Mouse (Mus musculus) midbrain, embryonic 12.5 days (tissue): ENCODE measurements at regions not wholly inside any gene's neighbourhood (a gene's known extent, or its start where the extent isn't known, plus 50 kb on each side); places are given as distances from the start of the nearest gene placed in this dataset.

Experiments
- ATAC-seq: fragments of 200-750 bp; cut with Nextera tagmentation; 2 replicates; pipeline ENCODE4 v1.8.0; 2017; ENCODE audit warnings: low read depth, moderate TSS enrichment, moderate library complexity; ENCODE audit not compliant: low FRiP score
- H3K27ac ChIP-seq: fragments of 300-500 bp; sonication (generic); replicated peaks from 2 replicates; pipeline ENCODE4 v1.5.1; 2016; ENCODE audit warnings: mild to moderate bottlenecking
- H3K27me3 ChIP-seq: fragments of 300-500 bp; sonication (generic); 2 replicates; pipeline ENCODE4 v1.6.1; 2016; ENCODE audit warnings: mild to moderate bottlenecking
- H3K36me3 ChIP-seq: fragments of 300-500 bp; sonication (generic); 2 replicates; pipeline ENCODE4 v1.6.1; 2016
- H3K4me1 ChIP-seq: fragments of 300-500 bp; sonication (generic); 2 replicates; pipeline ENCODE4 v1.6.1; 2016
- H3K4me2 ChIP-seq: fragments of 300-500 bp; sonication (generic); replicated peaks from 2 replicates; pipeline ENCODE4 v1.6.1; 2016; ENCODE audit warnings: mild to moderate bottlenecking, moderate library complexity
- H3K4me3 ChIP-seq: fragments of 300-500 bp; sonication (generic); 2 replicates; pipeline ENCODE4 v1.5.1; 2016; ENCODE audit warnings: mild to moderate bottlenecking
- H3K9ac ChIP-seq: fragments of 300-500 bp; sonication (generic); replicated peaks from 2 replicates; pipeline ENCODE4 v1.6.1; 2016; ENCODE audit warnings: mild to moderate bottlenecking, moderate library complexity
- H3K9me3 ChIP-seq: fragments of 300-500 bp; sonication (generic); 2 replicates; pipeline ENCODE4 v1.6.1; 2016; ENCODE audit warnings: mild to moderate bottlenecking
- WGBS: fragments of 180-500 bp; shearing (Covaris S2); methylation state at CpG from one replicate; pipeline ENCODE4 v1.1.7; 2016; 5-methylcytosine and 5-hydroxymethylcytosine counted together

GRCm38 (mm10) chr15:11774717-11775116 is 132.4 kb downstream of the Npr3 start:
- Histone ChIP-seq H3K9me3 (no peaks in the 10 kb centered on the region), H3K27me3 (no peaks in the 10 kb centered on the region), H3K9ac (no peak overlapping the region), H3K27ac (no peak overlapping the region), H3K4me1 (no peaks in the 10 kb centered on the region), H3K4me3 (no peak overlapping the region), H3K36me3 (no peaks in the 10 kb centered on the region), H3K4me2 (no peak overlapping the region)
- no peak for ATAC-seq
- 43% methylated on average over 5 of the region's 5 CpGs for WGBS

DNA sequence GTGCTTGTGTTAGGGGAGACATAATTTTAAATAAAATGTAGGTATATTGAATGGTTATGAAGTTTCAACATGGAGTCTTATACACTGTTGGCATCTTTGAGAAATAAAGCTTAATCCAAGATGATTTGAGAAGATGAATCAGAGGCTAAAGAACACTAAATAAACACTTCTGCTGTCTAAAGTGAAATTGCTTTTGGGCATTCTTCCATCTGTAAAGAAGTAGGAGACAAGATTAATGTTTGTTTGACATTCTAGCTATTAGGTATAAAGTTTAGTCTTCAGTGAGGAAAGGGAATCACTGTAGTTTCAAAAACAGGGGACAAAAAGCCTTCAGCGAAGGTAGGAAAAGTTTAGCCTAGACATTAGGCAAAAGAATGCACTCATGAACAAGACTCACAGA is 136.5 kb downstream of the Npr3 start:
- H3K27me3 ChIP-seq, result no peaks in the 10 kb centered on the region
- H3K27ac ChIP-seq, result no peak overlapping the region
- no peak overlapping the region for H3K4me2 ChIP-seq
- H3K4me3 ChIP-seq, result no peak overlapping the region
- ATAC-seq, result no peak
- H3K9ac ChIP-seq, result no peak overlapping the region
- no peaks in the 10 kb centered on the region for H3K4me1 ChIP-seq
- H3K9me3 ChIP-seq, result no peaks in the 10 kb centered on the region
- no peaks in the 10 kb centered on the region for H3K36me3 ChIP-seq
- 89% methylated on average over 1 of the region's 1 CpGs for whole genome bisulfite sequencing

GRCm38 (mm10) chr15:11757963-11758362 is 149.1 kb downstream of the Npr3 start:
- no peaks in the 10 kb centered on the region for H3K9me3 ChIP-seq
- WGBS, result 100% methylated on average over 1 of the region's 1 CpGs
- H3K36me3 ChIP-seq, result no peaks in the 10 kb centered on the region
- H3K9ac ChIP-seq, result no peak overlapping the region
- H3K4me1 ChIP-seq, result no peaks in the 10 kb centered on the region
- no peak for ATAC-seq
- H3K27ac ChIP-seq, result no peak overlapping the region
- H3K27me3 ChIP-seq, result no peaks in the 10 kb centered on the region
- H3K4me2 ChIP-seq, result no peak overlapping the region
- H3K4me3 ChIP-seq, result no peak overlapping the region

DNA sequence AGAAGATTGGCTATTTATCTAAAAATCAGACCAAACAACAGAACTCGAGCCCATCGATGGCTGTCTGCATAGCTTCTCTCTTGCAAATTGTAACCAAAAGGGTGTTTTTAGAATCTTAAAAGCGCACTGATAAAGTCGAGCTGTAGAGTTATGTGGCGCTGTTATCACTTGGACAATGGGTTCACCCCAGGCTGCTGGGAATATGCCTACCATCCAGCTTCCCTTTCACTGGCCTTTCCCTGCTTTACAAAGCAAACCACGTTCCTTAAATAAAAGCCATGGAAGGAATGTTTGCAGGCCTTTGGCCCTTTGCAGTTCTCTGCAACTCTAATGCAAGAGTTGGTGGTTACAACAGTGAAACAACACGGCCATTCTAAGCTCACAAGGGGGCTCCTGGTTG is 150.3 kb downstream of the Npr3 start:
- no peak overlapping the region for H3K9ac ChIP-seq
- H3K27me3 ChIP-seq, result no peaks in the 10 kb centered on the region
- no peaks in the 10 kb centered on the region for H3K4me1 ChIP-seq
- 71% methylated on average over 7 of the region's 7 CpGs for WGBS
- H3K4me2 ChIP-seq, result no peak overlapping the region
- ATAC-seq, result no peak
- H3K36me3 ChIP-seq, result no peaks in the 10 kb centered on the region
- no peak overlapping the region for H3K27ac ChIP-seq
- no peaks in the 10 kb centered on the region for H3K9me3 ChIP-seq
- H3K4me3 ChIP-seq, result no peak overlapping the region

DNA sequence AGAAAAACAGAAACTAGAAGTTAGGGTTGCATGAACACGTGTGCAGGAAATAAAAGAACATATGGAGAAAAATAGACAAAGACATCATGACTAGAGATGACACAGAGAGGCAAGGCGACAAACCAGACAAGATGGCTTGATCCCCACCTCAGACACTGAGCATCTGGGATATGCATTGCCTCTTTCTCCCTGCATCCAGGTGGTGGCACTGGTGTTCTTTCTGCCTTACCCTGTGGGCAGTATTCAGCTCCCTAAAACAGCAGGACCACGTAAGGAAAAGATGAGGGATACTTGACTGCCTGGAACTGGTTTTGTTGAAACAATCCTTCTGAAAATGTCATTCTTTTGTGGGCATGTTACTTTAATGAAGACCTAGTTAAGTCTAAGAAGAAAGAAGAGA is 153.9 kb downstream of the Npr3 start:
- H3K4me1 ChIP-seq, result no peaks in the 10 kb centered on the region
- H3K27me3 ChIP-seq, result no peaks in the 10 kb centered on the region
- H3K27ac ChIP-seq, result no peak overlapping the region
- no peaks in the 10 kb centered on the region for H3K9me3 ChIP-seq
- ATAC-seq, result no peak
- no peak overlapping the region for H3K4me3 ChIP-seq
- H3K36me3 ChIP-seq, result no peaks in the 10 kb centered on the region
- H3K9ac ChIP-seq, result no peak overlapping the region
- no peak overlapping the region for H3K4me2 ChIP-seq
- WGBS, result 32% methylated on average over 3 of the region's 3 CpGs

DNA sequence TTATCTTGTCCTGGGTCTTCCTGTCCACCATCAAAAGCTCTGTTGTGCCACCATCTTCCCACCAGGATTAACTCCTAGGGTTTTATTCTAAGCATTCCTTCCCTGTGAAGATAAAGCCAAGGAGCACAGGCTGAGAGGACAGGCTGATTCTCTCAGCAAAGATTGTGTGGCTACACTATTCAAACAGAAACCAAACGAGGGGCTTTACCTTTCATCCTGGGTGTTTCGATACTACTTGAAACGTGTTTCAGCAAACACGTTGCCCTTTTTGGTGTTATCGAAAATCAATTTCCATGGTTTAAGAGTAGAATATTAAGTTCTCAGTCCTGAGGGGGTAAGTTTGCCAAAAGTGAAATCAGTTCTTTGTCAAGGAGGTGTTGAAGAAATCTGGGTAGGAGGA is 156.2 kb downstream of the Npr3 start:
- no peak overlapping the region for H3K4me3 ChIP-seq
- H3K9me3 ChIP-seq, result no peaks in the 10 kb centered on the region
- H3K4me1 ChIP-seq, result no peaks in the 10 kb centered on the region
- no peak overlapping the region for H3K27ac ChIP-seq
- no peaks in the 10 kb centered on the region for H3K27me3 ChIP-seq
- no peak for ATAC-seq
- no peaks in the 10 kb centered on the region for H3K36me3 ChIP-seq
- 62% methylated on average over 5 of the region's 5 CpGs for WGBS
- no peak overlapping the region for H3K4me2 ChIP-seq
- H3K9ac ChIP-seq, result no peak overlapping the region

DNA sequence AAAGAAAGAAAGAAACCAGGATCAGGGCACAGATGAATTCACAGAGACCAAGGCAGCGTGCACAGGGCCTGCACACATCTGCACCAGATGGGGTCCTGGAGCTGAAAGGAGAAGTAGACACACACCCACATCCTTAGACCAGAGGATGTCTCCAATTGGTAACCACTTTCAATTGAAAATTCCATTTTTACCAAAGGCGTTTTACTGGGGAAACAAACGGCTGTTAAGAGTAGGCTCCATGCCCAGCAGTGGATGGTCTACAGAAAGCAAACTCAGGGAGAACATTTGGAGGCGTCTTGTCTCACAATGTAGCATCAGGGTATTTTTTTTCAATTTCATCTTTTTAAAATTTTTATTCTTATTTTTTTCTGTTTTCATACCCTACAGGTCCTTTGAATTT is 157.6 kb downstream of the Npr3 start:
- Histone ChIP-seq H3K27me3 (no peaks in the 10 kb centered on the region), H3K27ac (no peak overlapping the region), H3K4me1 (no peaks in the 10 kb centered on the region), H3K9me3 (no peaks in the 10 kb centered on the region), H3K9ac (no peak overlapping the region), H3K4me3 (no peak overlapping the region), H3K36me3 (no peaks in the 10 kb centered on the region), H3K4me2 (no peak overlapping the region)
- 94% methylated on average over 4 of the region's 4 CpGs for WGBS
- ATAC-seq, result no peak

GRCm38 (mm10) chr15:11748306-11748705 is 158.8 kb downstream of the Npr3 start:
- ATAC-seq, result no peak
- Histone ChIP-seq H3K4me1 (no peaks in the 10 kb centered on the region), H3K4me3 (no peak overlapping the region), H3K36me3 (no peaks in the 10 kb centered on the region), H3K4me2 (no peak overlapping the region), H3K9ac (no peak overlapping the region), H3K27me3 (no peaks in the 10 kb centered on the region), H3K27ac (no peak overlapping the region), H3K9me3 (no peaks in the 10 kb centered on the region)
- 90% methylated on average over 2 of the region's 2 CpGs for WGBS

DNA sequence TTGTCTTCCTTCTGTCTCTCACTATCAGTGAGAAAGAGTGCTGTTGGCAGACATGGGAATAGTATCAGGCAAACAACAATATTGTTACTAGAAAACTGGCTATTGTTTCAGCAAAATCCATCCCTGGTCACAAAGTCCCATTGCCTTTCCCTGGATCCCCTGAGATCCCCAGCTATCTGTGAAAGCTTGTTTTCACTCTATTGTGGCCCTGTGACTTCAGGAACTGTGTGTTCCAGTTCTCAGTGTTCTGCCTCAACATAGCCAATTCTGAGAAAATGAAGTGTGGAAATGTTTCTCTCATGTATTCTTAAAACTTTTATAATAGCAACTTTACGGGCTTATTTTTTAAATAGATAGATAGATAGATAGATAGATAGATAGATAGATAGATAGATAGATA is 160.3 kb downstream of the Npr3 start:
- Histone ChIP-seq H3K9me3 (no peaks in the 10 kb centered on the region), H3K4me1 (peaks cover 8% of the 10 kb centered on the region), H3K4me3 (no peak overlapping the region), H3K27me3 (no peaks in the 10 kb centered on the region), H3K36me3 (no peaks in the 10 kb centered on the region), H3K9ac (no peak overlapping the region), H3K4me2 (no peak overlapping the region), H3K27ac (no peak overlapping the region)
- ATAC-seq, result no peak
- WGBS, result 100% methylated on average over 1 of the region's 1 CpGs

DNA sequence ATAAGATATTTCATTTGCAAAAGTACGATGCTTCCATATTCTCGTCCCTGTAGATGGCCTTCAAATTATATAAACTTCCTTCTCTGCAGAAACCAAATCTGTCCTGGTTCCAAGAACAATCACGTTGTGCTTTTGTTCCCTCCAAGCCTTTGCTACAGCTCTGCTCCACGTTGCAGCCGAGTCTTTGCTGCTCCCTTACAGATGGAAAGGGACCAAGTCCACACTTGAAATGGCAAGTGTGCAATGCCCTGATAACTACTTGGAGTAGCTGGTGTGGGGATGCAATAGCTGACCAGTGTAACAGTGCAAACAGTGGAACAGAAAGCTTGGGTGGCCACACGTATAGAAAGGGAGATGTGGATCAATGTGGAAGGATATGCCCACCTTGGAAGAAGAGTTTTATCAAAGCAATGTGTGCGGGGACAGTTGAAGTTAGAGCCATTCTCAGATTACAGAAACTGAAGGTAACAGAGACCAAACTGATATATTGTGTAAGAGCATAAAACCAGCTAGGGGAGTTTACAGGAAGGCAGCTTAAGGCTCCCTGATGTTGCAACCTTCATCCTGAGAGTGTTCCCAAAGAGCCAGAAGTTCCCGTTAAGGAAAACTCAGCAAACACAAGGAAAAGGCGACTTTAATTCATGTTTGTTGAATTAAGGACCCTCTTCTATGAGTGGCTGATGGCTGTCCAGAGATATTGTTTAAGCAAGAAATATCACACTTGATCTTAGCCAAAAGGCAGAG is 161.3 kb downstream of the Npr3 start:
- Histone ChIP-seq H3K9me3 (no peaks in the 10 kb centered on the region), H3K27me3 (no peaks in the 10 kb centered on the region)

DNA sequence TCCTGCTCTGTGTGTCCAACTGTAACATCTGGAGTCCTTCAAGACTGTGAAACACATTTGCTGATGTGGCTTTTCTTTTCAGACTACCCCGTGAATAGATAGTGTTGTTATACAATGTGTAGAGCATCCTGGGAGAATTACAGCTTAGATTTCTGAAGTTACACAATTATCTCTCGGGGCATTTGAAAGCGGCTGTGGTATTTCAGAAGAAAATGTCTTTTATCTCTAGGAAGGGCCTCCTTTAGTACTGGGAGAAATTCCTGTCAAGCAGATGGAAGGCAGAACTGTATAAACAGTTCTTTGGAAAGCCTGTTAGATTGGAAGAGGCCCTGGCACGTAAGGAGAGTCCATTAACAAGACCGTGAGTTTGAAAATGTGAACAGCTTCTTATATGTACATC is 162.2 kb downstream of the Npr3 start:
- H3K9me3 ChIP-seq, result no peaks in the 10 kb centered on the region
- H3K36me3 ChIP-seq, result no peaks in the 10 kb centered on the region
- no peak overlapping the region for H3K9ac ChIP-seq
- no peaks in the 10 kb centered on the region for H3K27me3 ChIP-seq
- H3K27ac ChIP-seq, result no peak overlapping the region
- H3K4me2 ChIP-seq, result no peak overlapping the region
- 68% methylated on average over 5 of the region's 5 CpGs for WGBS
- ATAC-seq, result no peak
- H3K4me3 ChIP-seq, result no peak overlapping the region
- peaks cover 13% of the 10 kb centered on the region for H3K4me1 ChIP-seq

More for the DNA sequence above, 161.3 kb downstream of the Npr3 start:
- no peak for ATAC-seq
- Histone ChIP-seq H3K4me1 (peaks cover 13% of the 10 kb centered on the region), H3K9ac (no peak overlapping the region), H3K4me2 (no peak overlapping the region), H3K27ac (no peak overlapping the region), H3K4me3 (no peak overlapping the region), H3K36me3 (no peaks in the 10 kb centered on the region)
- WGBS, result 88% methylated on average over 9 of the region's 9 CpGs

DNA sequence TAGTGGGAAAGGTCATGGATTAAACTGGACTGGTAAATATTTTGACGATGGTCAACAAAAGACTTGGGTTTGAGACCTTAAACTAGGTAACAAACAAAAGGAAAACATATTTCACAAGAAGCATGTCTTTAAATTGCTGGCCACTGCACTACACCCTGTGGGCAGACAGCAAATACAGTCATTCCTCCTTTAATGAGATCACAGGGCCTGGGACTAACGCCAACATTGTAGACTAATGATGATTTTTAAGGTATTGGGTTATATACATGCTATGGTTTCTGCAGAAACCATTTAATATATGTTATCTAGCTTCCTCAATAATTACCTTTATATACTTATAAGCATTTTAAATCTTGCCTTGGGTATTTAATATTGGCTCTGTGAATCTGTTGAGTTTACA is 162.8 kb downstream of the Npr3 start:
- H3K4me1 ChIP-seq, result peaks cover 13% of the 10 kb centered on the region
- no peaks in the 10 kb centered on the region for H3K36me3 ChIP-seq
- no peak overlapping the region for H3K4me2 ChIP-seq
- H3K9ac ChIP-seq, result no peak overlapping the region
- no peaks in the 10 kb centered on the region for H3K27me3 ChIP-seq
- H3K4me3 ChIP-seq, result no peak overlapping the region
- no peak overlapping the region for H3K27ac ChIP-seq
- no peak for ATAC-seq
- no peaks in the 10 kb centered on the region for H3K9me3 ChIP-seq
- whole genome bisulfite sequencing, result 83% methylated on average over 2 of the region's 2 CpGs

- H3K27me3 ChIP-seq, result no peaks in the 10 kb centered on the region
- peaks cover 13% of the 10 kb centered on the region for H3K4me1 ChIP-seq
- no peak overlapping the region for H3K4me2 ChIP-seq
- ATAC-seq, result no peak
- H3K27ac ChIP-seq, result no peak overlapping the region
- H3K4me3 ChIP-seq, result no peak overlapping the region
- no peaks in the 10 kb centered on the region for H3K9me3 ChIP-seq
- no peak overlapping the region for H3K9ac ChIP-seq
- WGBS, result 67% methylated on average over 7 of the region's 7 CpGs
- H3K36me3 ChIP-seq, result no peaks in the 10 kb centered on the region
Observed at GRCm38 (mm10) chr15:11742820-11743219, 164.3 kb downstream of the Npr3 start.
